Mouse (Mus musculus): Measurements from ENCODE around the gene Lce1c. TPM values are rescaled to one million over a fixed set of nuclear protein-coding genes. Genes with fewer than 3 reads are reported as not detected.

Gene Lce1c
- polyA plus RNA-seq, 1 experiment, result not detected

GRCm38 (mm10) chr3:92691688-92692087, 12.6 kb downstream of the Lce1c start:
- Histone ChIP-seq H3K27me3 (ENCODE audit: control insufficient read depth) (no peaks in the 10 kb centered on the region), H3K9me3 (ENCODE audit: control insufficient read depth, low read length) (no peaks in the 10 kb centered on the region), H3K4me1 (ENCODE audit: control insufficient read depth) (no peaks in the 10 kb centered on the region), H3K36me3 (ENCODE audit: control insufficient read depth) (no peaks in the 10 kb centered on the region), H3K4me3 (replicated peaks) (no peak overlapping the region)
- TF ChIP-seq GATA1 (IDR thresholded peaks at IDR 0.05; ENCODE audit: low read length), result no peak
- TF ChIP-seq TAL1 (IDR thresholded peaks at IDR 0.05; ENCODE audit: low read length), result no peak

DNA sequence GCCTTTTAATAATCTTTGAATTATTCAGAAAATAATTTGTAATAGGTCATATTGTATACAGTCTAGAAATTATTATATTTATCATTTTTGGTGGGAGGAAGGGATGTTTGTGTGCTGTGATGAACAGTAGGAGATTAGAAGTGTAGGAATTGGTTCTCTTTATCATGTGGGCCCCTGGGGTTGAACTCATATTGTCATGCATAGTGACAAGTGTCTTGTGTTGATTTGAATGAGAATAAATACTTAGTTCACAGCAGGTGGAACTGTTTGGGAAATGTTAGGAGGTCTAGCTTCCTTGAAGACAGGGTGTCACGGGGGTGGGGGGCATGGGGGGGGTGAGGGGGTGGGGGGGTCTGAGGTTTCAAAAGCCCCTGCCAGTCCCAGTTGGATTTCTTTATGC, 15.6 kb downstream of the Lce1c start:
- no peak for TF ChIP-seq TAL1 (IDR thresholded peaks at IDR 0.05; ENCODE audit: low read length)
- no peak for TF ChIP-seq GATA1 (IDR thresholded peaks at IDR 0.05; ENCODE audit: low read length)
- Histone ChIP-seq H3K4me1 (ENCODE audit: control insufficient read depth) (no peaks in the 10 kb centered on the region), H3K27me3 (ENCODE audit: control insufficient read depth) (no peaks in the 10 kb centered on the region), H3K9me3 (ENCODE audit: control insufficient read depth, low read length) (no peaks in the 10 kb centered on the region), H3K4me3 (replicated peaks) (no peak overlapping the region), H3K36me3 (ENCODE audit: control insufficient read depth) (no peaks in the 10 kb centered on the region)

DNA sequence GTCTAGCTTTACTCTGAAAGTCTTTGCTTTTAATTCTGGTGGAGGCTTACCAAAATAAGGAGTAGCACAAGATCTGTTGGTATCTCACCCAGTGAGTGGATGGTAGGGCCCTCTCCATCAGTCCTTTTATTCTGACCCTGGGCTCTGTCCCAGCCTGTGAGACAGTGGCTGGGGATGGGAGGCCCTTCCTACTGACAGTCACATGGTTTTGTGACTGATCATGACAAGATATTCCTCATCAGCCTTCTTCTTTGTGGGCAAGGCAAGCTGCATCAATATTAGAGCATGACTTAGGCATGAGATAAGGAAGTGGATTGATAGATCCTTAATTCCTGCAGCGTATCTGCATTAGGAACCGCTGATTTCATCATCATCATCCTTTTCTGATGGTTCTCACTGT, 29.9 kb downstream of the Lce1c start, which contains the start of gene Lce1e:
Gene Lce1e, minus strand, starts transcription at position 101 of the 400 bp plus-strand sequence.
- Histone ChIP-seq H3K27me3 (ENCODE audit: control insufficient read depth) (no peaks in the 10 kb centered on the region), H3K4me3 (replicated peaks) (no peak within 1 kb of the TSS), H3K9me3 (ENCODE audit: control insufficient read depth, low read length) (no peaks in the 10 kb centered on the region), H3K4me1 (ENCODE audit: control insufficient read depth) (no peaks in the 10 kb centered on the region), H3K36me3 (ENCODE audit: control insufficient read depth) (no peaks in the 10 kb centered on the region)
- TF ChIP-seq GATA1 (IDR thresholded peaks at IDR 0.05; ENCODE audit: low read length), result no peak
- TF ChIP-seq TAL1 (IDR thresholded peaks at IDR 0.05; ENCODE audit: low read length), result no peak

DNA sequence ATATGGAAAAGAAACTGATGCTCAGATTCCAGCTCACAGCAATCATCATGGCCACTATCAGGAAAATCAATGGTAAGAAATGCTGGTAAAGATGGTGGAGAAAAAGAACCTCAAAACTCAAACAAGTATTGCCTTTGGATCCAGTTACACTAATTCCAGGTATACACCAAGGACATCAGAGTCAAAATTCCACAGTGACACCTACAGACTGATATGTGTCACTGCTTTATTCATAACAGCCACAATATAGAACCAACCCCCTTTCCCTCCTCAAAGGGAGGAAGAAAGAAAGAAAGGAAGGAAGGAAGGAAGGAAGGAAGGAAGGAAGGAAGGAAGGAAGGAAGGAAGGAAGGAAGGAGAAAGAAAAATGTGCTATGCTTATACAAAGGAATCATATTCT, 36.1 kb downstream of the Lce1c start:
- TF ChIP-seq TAL1 (IDR thresholded peaks at IDR 0.05; ENCODE audit: low read length) (no peak), GATA1 (IDR thresholded peaks at IDR 0.05; ENCODE audit: low read length) (no peak)
- Histone ChIP-seq H3K4me3 (replicated peaks) (no peak overlapping the region), H3K4me1 (ENCODE audit: control insufficient read depth) (no peaks in the 10 kb centered on the region), H3K9me3 (ENCODE audit: control insufficient read depth, low read length) (no peaks in the 10 kb centered on the region), H3K27me3 (ENCODE audit: control insufficient read depth) (no peaks in the 10 kb centered on the region), H3K36me3 (ENCODE audit: control insufficient read depth) (no peaks in the 10 kb centered on the region)

DNA sequence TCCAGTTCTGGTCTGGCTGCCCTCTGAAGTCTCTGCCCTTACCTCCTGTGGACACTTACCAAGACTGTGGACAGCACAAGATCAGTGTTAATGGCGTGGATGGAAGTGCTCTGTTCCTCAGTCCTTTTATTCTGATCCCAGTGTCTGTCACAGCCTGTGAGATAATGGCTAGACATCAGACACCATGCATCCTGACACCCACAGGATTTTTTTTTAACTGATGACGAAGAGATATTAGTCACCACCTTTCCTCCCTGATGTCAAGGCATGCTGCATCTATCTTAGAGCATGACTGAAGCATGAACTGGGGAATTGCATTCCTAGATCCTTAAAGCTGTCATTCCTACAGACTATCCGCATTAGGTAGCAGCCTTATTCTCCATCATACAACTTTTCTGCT, 41.2 kb downstream of the Lce1c start, which contains the start of gene Lce1f:
Gene Lce1f, minus strand, starts transcription at position 101 of the 400 bp plus-strand sequence.
- Histone ChIP-seq H3K4me3 (replicated peaks) (no peak within 1 kb of the TSS), H3K4me1 (ENCODE audit: control insufficient read depth) (no peaks in the 10 kb centered on the region), H3K27me3 (ENCODE audit: control insufficient read depth) (no peaks in the 10 kb centered on the region), H3K36me3 (ENCODE audit: control insufficient read depth) (no peaks in the 10 kb centered on the region), H3K9me3 (ENCODE audit: control insufficient read depth, low read length) (no peaks in the 10 kb centered on the region)
- no peak for TF ChIP-seq GATA1 (IDR thresholded peaks at IDR 0.05; ENCODE audit: low read length)
- TF ChIP-seq TAL1 (IDR thresholded peaks at IDR 0.05; ENCODE audit: low read length), result no peak

GRCm38 (mm10) chr3:92722631-92723030, 43.6 kb downstream of the Lce1c start:
- H3K9me3 ChIP-seq (ENCODE audit: control insufficient read depth, low read length), result no peaks in the 10 kb centered on the region
- no peaks in the 10 kb centered on the region for H3K36me3 ChIP-seq (ENCODE audit: control insufficient read depth)
- H3K4me3 ChIP-seq (replicated peaks), result no peak overlapping the region
- no peak for TF ChIP-seq GATA1 (IDR thresholded peaks at IDR 0.05; ENCODE audit: low read length)
- no peak for TF ChIP-seq TAL1 (IDR thresholded peaks at IDR 0.05; ENCODE audit: low read length)
- no peaks in the 10 kb centered on the region for H3K4me1 ChIP-seq (ENCODE audit: control insufficient read depth)
- no peaks in the 10 kb centered on the region for H3K27me3 ChIP-seq (ENCODE audit: control insufficient read depth)

Other genes with a start within 250 kb of the Lce1c start
- 2.0 and 2.3 TPM in 2 replicates for gene Gm9774, start 249.8 kb upstream of the Lce1c start, polyA plus RNA-seq (2012)
- gene Sprr2k, start 246.7 kb upstream of the Lce1c start, polyA plus RNA-seq (2012), result not detected in 2 replicates
- not detected in 2 replicates for gene Sprr1b, start 240.5 kb upstream of the Lce1c start, polyA plus RNA-seq (2012)
- gene Sprr3, start 220.5 kb upstream of the Lce1c start, polyA plus RNA-seq (2012), result not detected in 2 replicates
- not detected in 2 replicates for gene Sprr1a, start 193.4 kb upstream of the Lce1c start, polyA plus RNA-seq (2012)
- not detected in 2 replicates for gene Sprr4, start 178.8 kb upstream of the Lce1c start, polyA plus RNA-seq (2012)
- gene 2310046K23Rik, start 144.7 kb upstream of the Lce1c start, polyA plus RNA-seq (2012), result not detected in 2 replicates
- not detected in 2 replicates for gene Ivl, start 105.5 kb upstream of the Lce1c start, polyA plus RNA-seq (2012)
- not detected in 2 replicates for gene Smcp, start 90.2 kb upstream of the Lce1c start, polyA plus RNA-seq (2012)
- not detected in 2 replicates for gene 2210017I01Rik, start 71.8 kb upstream of the Lce1c start, polyA plus RNA-seq (2012)
- gene Lce6a, start 57.6 kb upstream of the Lce1c start, polyA plus RNA-seq (2012), result not detected in 2 replicates
- gene Lce1a1, start 30.9 kb upstream of the Lce1c start, polyA plus RNA-seq (2012), result not detected in 2 replicates
- gene Lce1b, start 22.3 kb upstream of the Lce1c start, polyA plus RNA-seq (2012), result not detected in 2 replicates
- not detected in 2 replicates for gene Lce1a2, start 8.9 kb upstream of the Lce1c start, polyA plus RNA-seq (2012)
- not detected in 2 replicates for gene Lce1d, start 8.0 kb downstream of the Lce1c start, polyA plus RNA-seq (2012)
- gene Lce1e, start 29.8 kb downstream of the Lce1c start, polyA plus RNA-seq (2012), result not detected in 2 replicates
- not detected in 2 replicates for gene Lce1f, start 41.1 kb downstream of the Lce1c start, polyA plus RNA-seq (2012)
- gene Gm38119, start 59.8 kb downstream of the Lce1c start, polyA plus RNA-seq (2012), result not detected in 2 replicates
- gene Lce1g, start 73.1 kb downstream of the Lce1c start, polyA plus RNA-seq (2012), result not detected in 2 replicates
- gene Lce1h, start 85.8 kb downstream of the Lce1c start, polyA plus RNA-seq (2012), result not detected in 2 replicates
- not detected in 2 replicates for gene Lce1i, start 99.7 kb downstream of the Lce1c start, polyA plus RNA-seq (2012)
- not detected in 2 replicates for gene Lce1j, start 111.3 kb downstream of the Lce1c start, polyA plus RNA-seq (2012)
- not detected in 2 replicates for gene Lce1k, start 128.6 kb downstream of the Lce1c start, polyA plus RNA-seq (2012)
- not detected in 2 replicates for gene Kprp, start 148.0 kb downstream of the Lce1c start, polyA plus RNA-seq (2012)
- not detected in 2 replicates for gene Lce1l, start 172.0 kb downstream of the Lce1c start, polyA plus RNA-seq (2012)
- not detected in 2 replicates for gene 2310050C09Rik, start 191.0 kb downstream of the Lce1c start, polyA plus RNA-seq (2012)
- not detected in 2 replicates for gene Lce3a, start 247.0 kb downstream of the Lce1c start, polyA plus RNA-seq (2012)